Mouse (Mus musculus) midbrain, embryonic 11.5 days (tissue): ENCODE data around the gene Helz2. TPM values are rescaled to one million over a fixed set of nuclear protein-coding genes. Genes with fewer than 3 reads are reported as not detected.

Experiments
- polyA plus RNA-seq: library from polyadenylated mRNA; unstranded; fragments of >200 nt; fragmentation: Nextera tagmentation; extraction: Ambion mirVana; gene quantifications from 2 replicates; pipeline ENCODE4 v1.2.1, GENCODE M21; 2014

The Helz2 gene
- polyA plus RNA-seq, 1 experiment from 2014 or later = 0.56 TPM

Other genes starting within 250 kb of the Helz2 start
- gene Chrna4, start 198.5 kb downstream of the Helz2 start, polyA plus RNA-seq = 41.2 and 44.2 TPM in 2 replicates
- 8.7 and 8.8 TPM in 2 replicates for gene Kcnq2, start 106.7 kb downstream of the Helz2 start, polyA plus RNA-seq
- 0.87 and 0.94 TPM in 2 replicates for gene Eef1a2, start 85.0 kb downstream of the Helz2 start, polyA plus RNA-seq
- 414 and 426 TPM in 2 replicates for gene Ppdpf, start 54.8 kb downstream of the Helz2 start, polyA plus RNA-seq
- not detected in 2 replicates for gene Ptk6, start 39.2 kb downstream of the Helz2 start, polyA plus RNA-seq
- gene Srms, start 28.8 kb downstream of the Helz2 start, polyA plus RNA-seq = 0.14 TPM in 1 of 2 replicates, not detected in the other
- 0.15 TPM in 2 replicates for gene Fndc11, start 22.0 kb downstream of the Helz2 start, polyA plus RNA-seq
- 18.9 and 19.7 TPM in 2 replicates for gene Gmeb2, start 46.0 kb upstream of the Helz2 start, polyA plus RNA-seq
- 357 and 359 TPM in 2 replicates for gene Stmn3, start 72.5 kb upstream of the Helz2 start, polyA plus RNA-seq
- 50.8 and 57.8 TPM in 2 replicates for gene Rtel1, start 77.7 kb upstream of the Helz2 start, polyA plus RNA-seq
- 34.5 and 36.8 TPM in 2 replicates for gene Zgpat, start 122.9 kb upstream of the Helz2 start, polyA plus RNA-seq
- gene Arfrp1, start 123.4 kb upstream of the Helz2 start, polyA plus RNA-seq = 54.2 and 60.9 TPM in 2 replicates
- 19.7 TPM in 2 replicates for gene Lime1, start 138.1 kb upstream of the Helz2 start, polyA plus RNA-seq
- 16.2 and 16.5 TPM in 2 replicates for gene Zbtb46, start 217.4 kb upstream of the Helz2 start, polyA plus RNA-seq